Mouse (Mus musculus) spleen, adult 10 weeks (tissue): ENCODE results near the gene Hist1h2bg. TPM values are rescaled to one million over a fixed set of nuclear protein-coding genes. Genes with fewer than 3 reads are reported as not detected.

Experiments used
- polyA plus RNA-seq: library from polyadenylated mRNA; stranded (reverse); fragments of 350-450 nt; fragmentation: Illumina TruSeq; extraction: RNeasy Lipid Tissue Mini Kit (QIAGEN cat#74804); gene quantifications from one replicate; pipeline ENCODE4 v1.2.3, GENCODE M21; 2015; ENCODE audit warnings: low replicate concordance; ENCODE audit not compliant: insufficient read depth

Gene Hist1h2bg
- 1.1 TPM for polyA plus RNA-seq

DNA sequence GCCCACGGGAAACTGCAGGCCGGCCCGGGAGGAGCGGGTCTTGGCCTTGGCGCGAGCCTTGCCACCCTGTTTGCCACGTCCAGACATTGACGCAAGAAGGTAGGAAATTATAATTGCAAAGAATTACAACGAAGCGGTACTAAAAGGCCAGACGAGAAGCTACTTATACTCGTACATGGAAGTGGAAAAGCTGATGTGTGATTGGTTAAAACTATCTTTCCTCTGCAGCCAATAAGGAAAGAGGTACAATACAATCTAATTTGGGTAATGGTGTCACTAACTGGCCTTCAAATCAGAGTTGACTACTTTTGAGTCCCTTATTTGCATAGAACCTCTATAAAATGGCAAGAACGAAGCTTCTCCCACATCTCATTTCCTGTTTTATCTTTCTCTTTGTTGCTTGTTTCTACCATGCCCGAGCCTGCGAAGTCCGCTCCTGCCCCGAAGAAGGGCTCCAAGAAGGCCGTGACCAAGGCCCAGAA, at the start of gene Hist1h2bg, which contains the start of gene Hist1h2ae:
TSS of gene Hist1h2bg (plus strand) at position 375 of the 482 bp plus-strand sequence.
TSS of gene Hist1h2ae (minus strand) at position 199 of the 482 bp plus-strand sequence.

DNA sequence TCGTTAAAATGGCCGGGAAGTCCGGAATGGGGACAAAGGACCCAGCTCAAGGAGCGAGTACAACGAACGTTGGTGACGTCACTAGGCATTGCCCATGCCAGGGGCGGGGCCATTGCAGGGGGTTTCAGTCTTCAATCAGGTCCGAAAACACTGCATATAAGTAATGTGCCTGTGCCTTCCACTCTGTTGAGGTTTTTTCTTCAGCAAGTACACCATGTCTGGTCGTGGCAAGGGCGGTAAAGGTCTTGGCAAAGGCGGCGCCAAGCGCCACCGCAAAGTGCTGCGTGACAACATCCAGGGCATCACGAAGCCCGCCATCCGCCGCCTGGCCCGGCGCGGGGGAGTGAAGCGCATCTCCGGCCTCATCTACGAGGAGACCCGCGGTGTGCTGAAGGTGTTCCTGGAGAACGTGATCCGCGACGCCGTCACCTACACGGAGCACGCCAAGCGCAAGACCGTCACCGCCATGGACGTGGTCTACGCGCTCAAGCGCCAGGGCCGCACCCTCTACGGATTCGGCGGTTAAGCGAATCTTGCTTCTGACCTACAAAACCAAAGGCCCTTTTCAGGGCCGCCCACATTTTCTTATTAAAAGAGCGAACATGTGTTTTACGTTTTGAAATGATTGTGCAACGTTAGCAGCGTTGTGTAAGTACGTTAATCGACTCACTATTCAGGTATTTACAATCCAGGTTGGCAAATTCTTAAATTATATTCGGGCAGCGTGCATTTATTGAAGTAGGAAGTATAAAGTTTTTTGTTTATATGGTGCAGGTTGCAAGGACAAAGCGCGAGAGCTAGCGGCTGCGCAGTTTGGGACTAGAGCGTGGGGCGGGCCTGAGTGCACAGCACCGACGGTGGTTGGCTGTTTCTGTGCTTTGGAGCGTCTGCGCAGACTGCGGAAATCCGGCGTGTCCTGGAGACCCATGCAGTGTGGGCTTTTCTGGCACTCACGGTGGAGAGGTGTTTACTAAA, 40.0 kb upstream of the Hist1h2bg start, which contains the start of gene Hist1h4h:
TSS of gene Hist1h4h (plus strand) at position 150 of the 975 bp plus-strand sequence.

DNA sequence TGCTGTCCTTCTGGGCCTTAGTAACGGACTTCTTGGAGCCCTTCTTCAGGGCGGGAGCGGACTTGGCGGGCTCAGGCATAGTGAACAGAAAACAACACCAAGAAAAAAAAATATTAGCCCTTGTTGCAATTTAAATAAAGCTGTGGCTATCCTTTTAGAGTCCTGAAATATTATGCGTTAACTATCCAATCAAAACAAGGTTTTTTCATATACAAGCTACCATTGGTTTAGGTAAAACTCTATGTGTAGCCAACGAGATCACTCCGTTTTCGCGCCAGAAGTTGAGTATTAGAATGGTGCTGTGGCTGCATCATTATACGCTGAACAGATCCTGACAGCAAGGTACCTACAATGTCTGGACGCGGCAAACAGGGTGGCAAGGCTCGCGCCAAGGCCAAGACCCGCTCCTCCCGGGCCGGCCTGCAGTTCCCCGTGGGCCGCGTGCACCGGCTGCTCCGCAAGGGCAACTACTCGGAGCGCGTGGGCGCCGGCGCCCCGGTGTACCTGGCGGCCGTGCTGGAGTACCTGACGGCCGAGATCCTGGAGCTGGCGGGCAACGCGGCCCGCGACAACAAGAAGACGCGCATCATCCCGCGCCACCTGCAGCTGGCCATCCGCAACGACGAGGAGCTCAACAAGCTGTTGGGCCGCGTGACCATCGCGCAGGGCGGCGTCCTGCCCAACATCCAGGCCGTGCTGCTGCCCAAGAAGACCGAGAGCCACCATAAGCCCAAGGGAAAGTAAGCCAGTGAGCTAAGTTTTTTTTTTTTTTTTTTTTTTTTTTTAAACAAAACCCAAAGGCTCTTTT, 37.4 kb upstream of the Hist1h2bg start, which contains the start of gene Hist1h2af:
TSS of gene Hist1h2af (plus strand) at position 347 of the 808 bp plus-strand sequence.

DNA sequence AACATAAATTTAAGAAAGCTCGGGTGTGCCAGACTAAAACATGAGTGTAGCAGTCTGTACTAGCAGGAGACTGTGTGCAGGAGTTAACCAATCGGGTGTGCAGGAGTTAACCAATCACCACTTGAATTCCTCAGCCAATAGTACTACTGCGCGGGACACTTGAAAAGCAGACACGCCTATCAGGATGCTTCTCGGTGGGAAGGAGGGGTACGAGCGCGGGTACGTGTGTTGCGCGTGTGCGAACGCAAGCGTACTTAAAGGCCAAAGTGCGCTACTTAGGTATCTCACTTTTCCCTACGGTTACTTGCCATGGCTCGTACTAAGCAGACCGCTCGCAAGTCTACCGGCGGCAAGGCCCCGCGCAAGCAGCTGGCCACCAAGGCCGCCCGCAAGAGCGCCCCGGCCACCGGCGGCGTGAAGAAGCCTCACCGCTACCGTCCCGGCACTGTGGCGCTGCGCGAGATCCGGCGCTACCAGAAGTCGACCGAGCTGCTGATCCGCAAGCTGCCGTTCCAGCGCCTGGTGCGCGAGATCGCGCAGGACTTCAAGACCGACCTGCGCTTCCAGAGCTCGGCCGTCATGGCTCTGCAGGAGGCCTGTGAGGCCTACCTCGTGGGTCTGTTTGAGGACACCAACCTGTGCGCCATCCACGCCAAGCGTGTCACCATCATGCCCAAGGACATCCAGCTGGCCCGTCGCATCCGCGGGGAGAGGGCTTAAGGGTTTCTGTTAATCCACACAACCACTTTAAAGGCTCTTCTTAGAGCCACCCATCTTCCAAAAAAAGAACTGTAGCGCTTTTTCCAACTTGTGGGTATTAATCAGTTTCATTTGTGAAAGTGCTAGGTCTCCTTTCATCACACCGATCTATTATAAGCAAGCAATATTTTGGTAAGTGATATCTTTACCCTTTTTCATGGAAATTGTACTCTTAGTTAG, 35.8 kb upstream of the Hist1h2bg start, which contains the start of gene Hist1h3g:
TSS of gene Hist1h3g (plus strand) at position 286 of the 939 bp plus-strand sequence.

DNA sequence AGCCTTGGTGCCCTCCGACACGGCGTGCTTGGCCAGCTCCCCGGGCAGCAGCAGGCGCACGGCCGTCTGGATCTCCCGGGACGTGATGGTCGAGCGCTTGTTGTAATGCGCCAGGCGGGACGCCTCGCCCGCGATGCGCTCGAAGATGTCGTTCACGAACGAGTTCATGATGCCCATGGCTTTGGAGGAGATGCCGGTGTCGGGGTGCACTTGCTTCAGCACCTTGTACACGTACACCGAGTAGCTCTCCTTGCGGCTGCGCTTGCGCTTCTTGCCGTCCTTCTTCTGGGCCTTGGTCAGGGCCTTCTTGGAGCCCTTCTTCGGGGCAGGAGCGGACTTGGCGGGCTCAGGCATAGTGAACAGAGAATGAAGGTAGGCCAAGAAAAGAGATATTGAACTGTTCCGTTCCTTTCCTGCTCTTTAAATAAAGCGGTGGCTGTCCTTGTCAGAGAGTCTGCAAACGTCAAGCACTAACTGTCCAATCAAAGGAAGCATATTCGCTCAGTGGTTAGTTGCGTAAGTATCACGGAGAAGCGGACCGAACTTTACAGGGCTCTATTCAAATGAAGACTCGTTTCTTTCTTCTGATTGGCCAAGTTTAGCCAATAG, 28.1 kb upstream of the Hist1h2bg start, which contains the start of gene Hist1h2bh:
TSS of gene Hist1h2bh (minus strand) at position 394 of the 609 bp plus-strand sequence.

DNA sequence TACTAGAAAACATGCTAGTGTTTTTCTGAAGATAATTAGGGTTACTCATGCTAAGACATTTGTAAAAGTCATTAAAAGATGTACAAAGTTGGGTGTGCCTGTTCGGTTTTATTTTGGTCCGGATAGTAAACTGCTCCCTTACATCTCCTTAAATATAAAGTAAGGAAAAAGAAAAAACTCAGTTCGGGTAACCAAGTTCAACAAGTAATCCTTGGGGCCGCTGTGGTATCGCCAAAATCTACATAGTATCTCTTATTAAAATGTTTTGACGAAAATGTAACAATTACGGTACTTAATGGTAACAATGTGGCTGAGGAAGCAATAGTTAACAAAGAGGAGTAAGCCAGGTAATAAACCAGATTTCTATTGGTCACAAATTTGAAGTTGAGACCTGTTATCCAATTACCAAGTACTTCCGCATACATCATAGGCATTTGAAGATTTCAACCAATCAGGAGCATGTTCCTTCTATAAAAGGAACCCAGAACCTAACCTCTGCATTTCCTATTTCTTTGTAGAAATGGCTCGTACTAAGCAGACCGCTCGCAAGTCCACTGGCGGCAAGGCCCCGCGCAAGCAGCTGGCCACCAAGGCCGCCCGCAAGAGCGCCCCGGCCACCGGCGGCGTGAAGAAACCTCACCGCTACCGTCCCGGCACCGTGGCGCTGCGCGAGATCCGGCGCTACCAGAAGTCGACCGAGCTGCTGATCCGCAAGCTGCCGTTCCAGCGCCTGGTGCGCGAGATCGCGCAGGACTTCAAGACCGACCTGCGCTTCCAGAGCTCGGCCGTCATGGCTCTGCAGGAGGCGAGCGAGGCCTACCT, 27.0 kb upstream of the Hist1h2bg start, which contains the start of gene Hist1h3f:
TSS of gene Hist1h3f (plus strand) at position 88 of the 822 bp plus-strand sequence.

DNA sequence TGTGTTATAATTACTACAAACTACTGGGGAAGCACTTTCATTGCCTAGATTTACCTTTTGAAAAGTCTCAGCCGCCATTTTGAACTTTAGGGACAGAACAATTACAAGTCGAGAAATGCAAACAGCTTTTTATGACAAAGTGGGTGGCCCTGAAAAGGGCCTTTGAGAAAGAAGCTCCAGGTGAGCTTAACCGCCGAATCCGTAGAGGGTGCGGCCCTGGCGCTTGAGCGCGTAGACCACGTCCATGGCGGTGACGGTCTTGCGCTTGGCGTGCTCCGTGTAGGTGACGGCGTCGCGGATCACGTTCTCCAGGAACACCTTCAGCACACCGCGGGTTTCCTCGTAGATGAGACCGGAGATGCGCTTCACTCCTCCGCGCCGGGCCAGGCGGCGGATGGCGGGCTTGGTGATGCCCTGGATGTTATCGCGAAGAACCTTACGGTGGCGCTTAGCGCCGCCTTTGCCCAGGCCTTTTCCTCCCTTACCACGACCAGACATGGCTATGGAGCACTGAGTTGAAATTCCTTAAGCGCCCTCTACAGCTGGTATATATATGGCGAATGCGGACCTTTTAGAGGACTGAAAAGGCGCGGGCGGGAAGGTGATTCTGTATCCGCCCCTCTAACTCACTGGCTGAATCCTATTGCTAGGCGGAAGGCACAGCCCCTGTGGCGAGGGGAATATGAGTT, 19.9 kb upstream of the Hist1h2bg start, which contains the start of gene Hist1h4f:
TSS of gene Hist1h4f (minus strand) at position 503 of the 689 bp plus-strand sequence.

DNA sequence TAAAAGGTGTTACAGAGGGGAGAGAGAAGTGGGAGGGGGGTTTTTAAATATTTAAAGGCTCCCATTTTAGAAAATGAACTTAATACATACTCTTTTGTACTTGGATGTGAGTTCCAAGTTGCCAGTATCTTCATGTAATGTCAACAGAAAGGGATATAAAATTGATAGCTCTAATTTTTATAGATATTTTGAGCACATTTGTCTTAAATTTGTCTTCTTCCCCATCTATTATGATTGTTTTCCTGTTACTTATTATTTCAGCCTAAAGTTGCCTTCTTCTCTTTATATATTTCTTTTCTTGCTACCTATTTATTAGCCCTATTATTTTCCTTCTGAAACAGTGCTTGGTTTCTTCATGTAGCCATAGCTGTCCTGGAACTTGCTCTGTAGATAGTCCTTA, 18.2 kb upstream of the Hist1h2bg start, which contains the start of gene Hist1h1d:
TSS of gene Hist1h1d (plus strand) at position 301 of the 400 bp plus-strand sequence.

DNA sequence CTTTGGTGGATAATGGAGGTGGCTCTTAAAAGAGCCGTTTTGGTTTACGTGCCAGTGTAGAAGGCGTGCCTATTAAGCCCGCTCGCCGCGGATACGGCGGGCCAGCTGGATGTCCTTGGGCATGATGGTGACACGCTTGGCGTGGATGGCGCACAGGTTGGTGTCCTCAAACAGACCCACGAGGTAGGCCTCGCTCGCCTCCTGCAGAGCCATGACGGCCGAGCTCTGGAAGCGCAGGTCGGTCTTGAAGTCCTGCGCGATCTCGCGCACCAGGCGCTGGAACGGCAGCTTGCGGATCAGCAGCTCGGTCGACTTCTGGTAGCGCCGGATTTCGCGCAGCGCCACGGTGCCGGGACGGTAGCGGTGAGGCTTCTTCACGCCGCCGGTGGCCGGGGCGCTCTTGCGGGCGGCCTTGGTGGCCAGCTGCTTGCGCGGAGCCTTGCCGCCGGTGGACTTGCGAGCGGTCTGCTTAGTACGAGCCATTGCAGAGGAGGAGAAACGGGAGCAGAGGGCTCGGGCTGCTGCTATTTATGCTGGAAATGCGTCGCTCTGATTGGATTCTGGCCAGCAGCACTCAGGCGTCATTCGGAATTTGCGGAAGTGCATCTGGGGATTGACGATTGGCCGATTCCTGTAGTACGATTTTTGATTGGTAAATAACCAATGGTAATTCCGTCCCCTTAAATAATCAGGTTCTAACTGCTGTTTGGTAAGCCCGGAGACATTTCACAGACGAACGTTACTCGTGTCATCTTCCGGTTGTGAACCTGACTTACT, 9.1 kb upstream of the Hist1h2bg start, which contains the start of gene Hist1h3e:
TSS of gene Hist1h3e (minus strand) at position 487 of the 777 bp plus-strand sequence.

DNA sequence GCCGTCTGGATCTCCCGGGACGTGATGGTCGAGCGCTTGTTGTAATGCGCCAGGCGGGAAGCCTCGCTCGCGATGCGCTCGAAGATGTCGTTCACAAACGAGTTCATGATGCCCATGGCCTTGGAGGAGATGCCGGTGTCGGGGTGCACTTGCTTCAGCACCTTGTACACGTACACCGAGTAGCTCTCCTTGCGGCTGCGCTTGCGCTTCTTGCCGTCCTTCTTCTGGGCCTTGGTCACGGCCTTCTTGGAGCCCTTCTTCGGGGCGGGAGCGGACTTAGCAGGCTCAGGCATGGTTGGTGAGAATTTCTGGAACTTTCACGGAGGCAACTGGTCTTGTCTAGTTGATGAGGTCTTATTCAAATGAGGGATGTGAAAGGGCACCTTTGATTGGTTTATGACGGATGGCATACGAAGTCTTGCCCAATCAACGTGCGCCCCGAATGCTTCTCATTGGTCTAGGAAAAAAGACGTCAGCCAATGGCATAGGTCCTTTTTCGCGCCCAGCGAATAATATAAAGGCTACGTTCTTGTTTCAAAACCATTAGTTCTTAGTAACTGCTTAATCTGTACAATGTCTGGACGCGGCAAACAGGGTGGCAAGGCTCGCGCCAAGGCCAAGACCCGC, 2.8 kb downstream of the Hist1h2bg start, which contains the start of the genes Hist1h2bf and Hist1h2ad:
TSS of gene Hist1h2bf (minus strand) at position 299 of the 627 bp plus-strand sequence.
TSS of gene Hist1h2ad (plus strand) at position 484 of the 627 bp plus-strand sequence.

DNA sequence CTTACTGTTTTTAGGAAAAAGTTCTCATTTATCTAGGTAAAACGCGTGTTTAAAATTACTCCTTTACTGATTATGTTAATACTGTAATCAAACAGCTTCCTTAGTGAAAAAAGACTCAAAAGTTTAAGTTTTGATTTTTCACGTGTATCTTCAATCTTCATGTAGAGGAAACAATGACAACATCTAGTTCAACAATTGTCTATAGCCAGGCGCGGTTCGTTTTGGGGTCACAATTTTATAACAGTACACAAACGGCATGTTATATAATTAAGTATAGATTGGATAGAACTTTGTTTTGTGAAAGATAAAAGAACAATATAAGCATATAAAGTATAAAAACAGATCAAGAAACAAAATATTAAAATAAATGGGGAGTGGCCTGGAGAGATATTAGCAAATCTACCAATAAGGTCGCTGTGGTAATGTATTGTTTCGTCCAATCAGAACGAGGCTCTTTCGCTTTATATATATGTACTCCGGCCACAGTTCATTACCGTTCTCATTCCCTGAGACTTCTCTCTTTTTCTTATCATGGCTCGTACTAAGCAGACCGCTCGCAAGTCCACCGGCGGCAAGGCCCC, 4.2 kb downstream of the Hist1h2bg start, which contains the start of gene Hist1h3d:
TSS of gene Hist1h3d (plus strand) at position 493 of the 581 bp plus-strand sequence.

DNA sequence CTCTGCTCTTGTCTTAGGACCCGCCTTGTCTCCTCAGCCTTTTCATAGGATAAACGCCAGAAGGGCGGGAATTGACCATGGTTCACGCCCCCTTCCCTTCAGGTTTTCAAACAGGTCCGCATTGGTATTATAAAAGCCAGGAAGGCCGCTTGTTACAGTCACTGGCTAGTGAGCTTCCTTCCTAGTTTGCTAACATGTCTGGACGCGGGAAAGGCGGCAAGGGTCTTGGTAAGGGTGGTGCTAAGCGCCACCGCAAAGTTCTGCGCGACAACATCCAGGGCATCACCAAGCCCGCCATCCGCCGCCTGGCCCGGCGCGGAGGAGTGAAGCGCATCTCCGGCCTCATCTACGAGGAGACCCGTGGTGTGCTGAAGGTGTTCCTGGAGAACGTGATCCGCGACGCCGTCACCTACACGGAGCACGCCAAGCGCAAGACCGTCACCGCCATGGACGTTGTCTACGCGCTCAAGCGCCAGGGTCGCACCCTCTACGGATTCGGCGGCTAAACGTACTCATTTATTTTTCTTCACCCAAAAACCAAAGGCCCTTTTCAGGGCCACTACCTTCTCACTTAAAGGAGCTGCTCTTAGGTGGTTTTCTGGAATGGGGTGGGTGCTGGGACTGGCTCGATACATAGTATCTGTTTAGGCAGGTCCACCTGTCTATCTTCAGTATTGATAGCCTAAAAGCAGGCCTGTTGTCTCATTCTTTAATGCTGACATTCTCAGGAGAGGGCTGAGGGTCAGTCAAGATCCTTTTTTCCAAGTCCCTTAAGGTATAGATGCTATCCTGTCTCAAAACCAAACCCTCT, 10.4 kb downstream of the Hist1h2bg start, which contains the start of gene Hist1h4d:
TSS of gene Hist1h4d (plus strand) at position 191 of the 811 bp plus-strand sequence.

DNA sequence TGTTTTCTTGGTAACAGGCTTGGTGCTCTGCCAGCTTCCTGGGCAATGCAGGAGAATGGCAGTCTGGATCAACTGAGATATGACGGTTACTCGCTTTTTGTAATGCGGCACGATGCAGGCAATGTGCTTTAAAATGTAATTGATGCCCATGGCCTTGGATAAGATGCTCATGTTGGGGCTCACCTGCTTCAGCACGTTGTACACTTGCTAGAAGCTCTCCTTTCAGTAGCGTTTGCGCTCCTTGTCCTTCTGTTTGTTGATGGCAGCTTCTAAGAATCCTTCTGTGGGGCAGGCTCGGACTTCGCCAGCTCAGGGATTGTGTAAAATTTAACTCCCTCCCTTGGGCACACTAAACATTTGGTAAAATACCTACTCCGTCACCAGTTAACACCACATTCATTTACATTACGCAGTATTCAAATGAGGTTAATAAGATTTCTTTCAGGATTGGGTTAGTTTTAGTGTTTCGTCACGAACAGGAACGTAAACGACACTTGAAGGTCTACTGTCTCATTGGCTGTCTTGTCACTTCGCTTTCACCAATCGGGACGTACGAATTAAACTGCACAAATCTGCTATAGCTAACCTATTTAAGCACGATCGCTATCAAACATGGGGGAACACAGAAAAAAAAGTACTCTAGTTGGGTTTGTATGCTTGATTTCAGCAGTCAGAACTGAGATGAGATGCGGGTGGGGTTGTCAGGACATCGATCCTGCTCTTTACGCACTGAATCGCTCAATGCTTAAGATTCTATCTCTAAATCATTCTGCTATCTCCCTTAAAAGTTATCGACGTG, 49.7 kb downstream of the Hist1h2bg start, which contains the start of gene Hist1h2be:
TSS of gene Hist1h2be (minus strand) at position 392 of the 799 bp plus-strand sequence.

